Mouse (Mus musculus): ENCODE data around the gene Cfap57.

Cfap57 gene

DNA sequence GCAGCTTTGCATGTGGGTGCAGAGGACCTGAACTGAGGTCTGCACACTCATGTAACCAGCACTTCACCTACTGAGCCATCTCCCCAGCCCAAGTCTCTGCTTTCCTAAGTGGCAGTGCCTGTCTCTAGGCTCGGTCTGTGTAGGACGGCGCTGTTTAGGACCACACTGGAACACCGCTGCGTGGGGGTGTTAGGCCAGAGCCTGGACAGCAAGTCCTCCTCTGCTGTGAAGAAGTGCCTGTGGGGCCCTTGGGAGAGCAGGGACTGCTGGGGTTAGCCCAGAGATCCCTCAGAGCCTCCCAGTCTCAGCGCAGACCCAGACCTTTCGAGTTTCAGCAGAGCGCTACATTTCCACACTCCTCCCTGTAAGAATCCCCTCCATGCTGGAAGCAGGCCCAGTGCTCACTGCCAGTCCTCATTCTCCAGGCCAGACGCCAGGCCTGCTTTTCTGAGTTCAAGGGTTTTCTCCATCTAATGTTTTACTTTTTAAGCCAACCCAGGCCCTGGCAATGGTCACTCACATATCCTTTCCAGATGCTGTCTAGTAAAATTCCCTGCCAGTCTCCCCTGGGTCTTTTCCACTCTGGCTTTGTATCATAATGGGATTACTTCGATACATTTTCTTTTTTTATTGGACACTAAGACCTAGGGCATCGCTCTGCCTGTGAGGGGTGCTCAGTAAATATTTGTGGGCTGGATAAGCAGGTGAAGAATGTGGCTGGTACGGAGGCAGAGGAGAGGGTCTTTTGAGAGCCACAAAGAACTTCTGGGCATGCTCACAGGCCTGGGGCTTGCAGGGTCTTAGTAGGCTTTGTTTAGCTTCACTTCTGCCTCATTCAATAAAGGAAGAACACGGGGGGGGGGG lies 56.3 kb downstream of the Cfap57 start:
- DNase-seq, result no peak

DNA sequence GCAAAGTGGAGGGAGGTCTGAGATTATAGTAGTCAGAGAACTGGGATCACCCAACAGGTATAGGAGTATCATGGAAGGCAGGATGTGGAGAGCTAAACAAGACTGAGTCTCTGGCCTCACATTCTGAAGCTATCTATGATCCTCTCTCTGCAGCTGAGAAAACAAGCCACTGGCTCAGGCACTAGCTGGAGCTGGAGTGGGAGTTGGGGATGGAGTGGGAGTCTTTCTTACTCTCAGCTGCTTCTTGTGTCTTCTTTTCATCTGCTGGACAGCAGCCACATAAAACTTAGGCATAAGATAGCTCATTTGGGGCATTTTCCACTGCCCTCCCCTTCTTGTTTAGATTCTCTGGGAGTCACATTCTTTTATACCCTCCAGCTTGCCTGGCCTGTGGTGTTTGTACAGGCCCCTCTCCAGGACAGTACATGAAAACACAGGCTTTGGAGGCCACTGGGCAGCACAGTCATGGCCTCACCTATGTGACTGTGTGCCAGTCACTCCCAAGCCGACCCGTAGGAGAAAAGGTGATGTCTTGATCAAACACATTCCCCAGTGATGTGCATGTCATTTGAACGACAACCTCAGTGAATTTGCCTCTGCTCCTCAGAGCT lies 67.4 kb downstream of the Cfap57 start:
- DNase-seq, result no peak

DNA sequence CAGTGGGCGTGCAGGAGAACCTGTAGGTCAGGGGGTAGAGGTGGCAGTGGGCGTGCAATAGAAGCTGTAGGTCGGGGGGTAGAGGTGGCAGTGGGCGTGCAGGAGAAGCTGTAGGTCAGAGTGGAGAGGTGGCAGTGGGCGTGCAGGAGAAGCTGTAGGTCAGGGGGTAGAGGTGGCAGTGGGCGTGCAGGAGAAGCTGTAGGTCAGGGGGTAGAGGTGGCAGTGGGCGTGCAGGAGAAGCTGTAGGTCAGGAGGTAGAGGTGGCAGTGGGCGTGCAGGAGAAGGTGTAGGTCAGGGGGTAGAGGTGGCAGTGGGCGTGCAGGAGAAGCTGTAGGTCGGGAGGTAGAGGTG lies 72.5 kb downstream of the Cfap57 start:
- DNase-seq, result peak; percentile 26

DNA sequence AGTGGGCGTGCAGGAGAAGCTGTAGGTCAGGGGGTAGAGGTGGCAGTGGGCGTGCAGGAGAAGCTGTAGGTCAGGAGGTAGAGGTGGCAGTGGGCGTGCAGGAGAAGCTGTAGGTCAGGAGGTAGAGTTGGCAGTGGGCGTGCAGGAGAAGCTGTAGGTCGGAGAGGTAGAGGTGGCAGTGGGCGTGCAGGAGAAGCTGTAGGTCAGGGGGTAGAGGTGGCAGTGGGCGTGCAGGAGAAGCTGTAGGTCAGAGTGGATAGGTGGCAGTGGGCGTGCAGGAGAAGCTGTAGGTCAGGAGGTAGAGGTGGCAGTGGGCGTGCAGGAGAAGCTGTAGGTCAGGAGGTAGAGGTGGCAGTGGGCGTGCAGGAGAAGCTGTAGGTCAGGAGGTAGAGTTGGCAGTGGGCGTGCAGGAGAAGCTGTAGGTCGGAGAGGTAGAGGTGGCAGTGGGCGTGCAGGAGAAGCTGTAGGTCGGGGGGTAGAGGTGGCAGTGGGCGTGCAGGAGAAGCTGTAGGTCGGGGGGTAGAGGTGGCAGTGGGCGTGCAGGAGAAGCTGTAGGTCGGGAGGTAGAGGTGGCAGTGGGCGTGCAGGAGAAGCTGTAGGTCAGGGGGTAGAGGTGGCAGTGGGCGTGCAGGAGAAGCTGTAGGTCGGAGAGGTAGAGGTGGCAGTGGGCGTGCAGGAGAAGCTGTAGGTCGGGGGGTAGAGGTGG lies 73.0 kb downstream of the Cfap57 start:
- DNase-seq, result peak; percentile 56

- no peak for DNase-seq
Measured at GRCm38 (mm10) chr4:118544441-118545127, 76.0 kb downstream of the Cfap57 start.

GRCm38 (mm10) chr4:118543592-118544260 lies 76.9 kb downstream of the Cfap57 start, which contains the start of gene Tmem125:
Gene Tmem125, minus strand, starts transcription at chr4:118544044.
- peak; percentile 76 for DNase-seq

DNA sequence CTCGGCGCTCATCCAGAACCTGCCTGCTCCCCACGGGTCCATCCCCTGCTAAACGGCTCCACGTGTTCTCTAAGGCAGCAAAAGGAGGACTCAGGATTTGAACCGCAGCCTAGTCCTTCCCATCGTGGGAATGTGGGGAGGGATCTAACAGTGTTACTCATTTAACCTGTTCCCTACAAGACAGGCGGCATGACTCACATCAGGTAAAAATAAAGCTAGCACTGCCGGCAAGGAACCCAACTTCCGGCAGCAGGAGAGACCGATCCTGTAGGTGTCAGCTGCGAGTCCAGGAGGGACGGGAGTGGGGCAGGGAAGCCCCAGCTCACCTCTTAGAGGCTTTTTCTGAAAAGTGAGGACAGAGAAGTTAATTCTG lies 77.4 kb downstream of the Cfap57 start:
- DNase-seq, result peak; percentile 34

DNA sequence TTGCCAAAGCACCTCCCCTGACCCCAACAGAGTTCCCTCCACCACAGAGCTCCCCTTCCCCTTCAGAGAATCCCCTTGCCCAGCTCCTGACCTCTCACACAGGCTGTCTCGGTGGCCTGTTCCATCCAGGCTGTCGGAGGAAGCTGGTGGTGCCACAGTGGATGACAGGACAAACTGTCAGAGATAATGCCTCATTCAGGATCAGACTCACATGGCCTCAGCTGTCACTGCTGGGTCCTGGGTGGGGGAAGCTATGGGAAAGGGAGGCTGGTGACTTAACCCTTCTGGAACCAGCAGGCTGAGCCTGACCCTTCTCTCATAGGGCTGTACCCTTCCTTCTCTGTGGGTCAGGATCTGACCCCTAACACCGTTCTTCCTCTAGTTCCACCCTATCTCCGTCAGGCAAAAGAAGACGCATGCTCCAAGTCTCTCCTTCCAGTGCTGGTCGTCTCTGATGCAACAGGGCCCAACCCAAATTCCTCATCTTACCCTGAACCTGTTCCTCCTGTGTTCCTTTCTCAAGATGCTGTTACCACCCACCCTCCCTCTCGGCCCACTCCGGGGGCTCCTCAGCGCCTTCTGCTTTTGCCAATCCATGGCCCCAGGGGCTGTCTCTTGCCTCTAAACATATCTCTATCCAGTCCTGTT lies 77.9 kb downstream of the Cfap57 start:
- DNase-seq, result no peak

GRCm38 (mm10) chr4:118539904-118540303 lies 80.7 kb downstream of the Cfap57 start:
- no peak for DNase-seq

GRCm38 (mm10) chr4:118537801-118538200 lies 82.8 kb downstream of the Cfap57 start:
- no peak for DNase-seq

DNA sequence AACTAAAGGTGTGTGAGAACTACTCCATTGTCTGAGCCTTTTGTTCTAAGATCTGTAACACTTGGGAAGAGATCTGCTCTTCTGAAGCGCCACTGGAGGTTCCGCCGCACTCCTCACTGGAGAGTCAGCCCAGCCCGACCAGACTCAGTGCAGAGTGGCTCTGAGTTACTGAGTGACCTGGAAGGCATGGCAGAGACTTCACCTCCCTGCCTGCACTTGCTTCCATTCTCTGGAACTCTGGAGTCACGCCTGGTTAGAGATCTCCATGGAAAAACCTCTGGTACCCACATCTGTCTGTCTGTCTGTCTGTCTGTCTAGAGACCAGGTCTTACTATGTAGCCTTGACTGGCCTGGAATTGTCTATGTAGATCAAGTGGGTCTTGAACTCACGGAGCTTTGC lies 85.0 kb downstream of the Cfap57 start:
- no peak for DNase-seq

GRCm38 (mm10) chr4:118533605-118534004 lies 87.0 kb downstream of the Cfap57 start:
- no peak for DNase-seq

DNA sequence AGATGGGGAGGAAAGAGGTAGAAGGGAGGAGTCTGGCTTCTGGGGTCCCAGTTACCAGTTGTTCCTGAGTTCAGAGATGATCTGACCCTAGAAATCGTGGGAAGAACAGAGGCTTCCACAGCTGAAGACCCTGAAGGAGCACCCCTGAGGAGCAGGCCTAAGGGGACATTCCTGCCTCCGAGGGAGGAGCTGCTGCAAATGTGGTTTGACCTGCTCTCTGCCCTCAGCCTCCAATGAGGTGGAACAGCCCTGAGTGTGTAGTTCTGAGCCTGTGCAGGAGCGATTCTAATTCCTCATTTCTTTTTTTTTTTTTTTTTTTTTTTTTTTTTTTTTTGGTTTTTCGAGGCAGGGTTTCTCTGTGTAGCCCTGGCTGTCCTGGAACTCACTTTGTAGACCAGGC lies 87.4 kb downstream of the Cfap57 start:
- no peak for DNase-seq

- no peak for DNase-seq
Measured at GRCm38 (mm10) chr4:118532663-118533062, 87.9 kb downstream of the Cfap57 start.

GRCm38 (mm10) chr4:118527720-118528119 lies 92.9 kb downstream of the Cfap57 start:
- DNase-seq, result no peak

- DNase-seq, result no peak
Measured at GRCm38 (mm10) chr4:118527335-118527681, 93.3 kb downstream of the Cfap57 start.

GRCm38 (mm10) chr4:118526408-118527334 lies 93.9 kb downstream of the Cfap57 start, which contains the start of gene 2610528J11Rik:
Gene 2610528J11Rik, plus strand, starts transcription at chr4:118526999.
- peak; percentile 38 for DNase-seq

DNA sequence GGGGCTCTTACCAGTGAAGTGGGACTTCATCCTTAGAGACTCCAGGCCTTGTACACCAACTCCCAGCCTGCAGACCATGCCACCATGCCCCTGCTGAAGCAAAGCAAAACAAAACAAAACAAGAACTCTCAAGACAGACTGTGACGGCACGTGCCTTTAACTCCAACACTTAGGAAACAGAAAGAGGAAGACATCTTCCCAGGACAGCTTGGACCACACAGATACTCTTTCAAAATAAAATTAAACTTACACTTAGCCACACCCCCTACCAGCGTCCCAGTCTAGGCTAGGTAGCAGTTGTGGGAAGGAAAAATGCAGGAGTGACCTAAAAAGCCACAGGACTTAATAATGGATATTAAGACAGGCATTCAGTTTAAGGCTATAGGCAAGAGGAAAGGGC lies 94.8 kb downstream of the Cfap57 start:
- DNase-seq, result no peak

DNA sequence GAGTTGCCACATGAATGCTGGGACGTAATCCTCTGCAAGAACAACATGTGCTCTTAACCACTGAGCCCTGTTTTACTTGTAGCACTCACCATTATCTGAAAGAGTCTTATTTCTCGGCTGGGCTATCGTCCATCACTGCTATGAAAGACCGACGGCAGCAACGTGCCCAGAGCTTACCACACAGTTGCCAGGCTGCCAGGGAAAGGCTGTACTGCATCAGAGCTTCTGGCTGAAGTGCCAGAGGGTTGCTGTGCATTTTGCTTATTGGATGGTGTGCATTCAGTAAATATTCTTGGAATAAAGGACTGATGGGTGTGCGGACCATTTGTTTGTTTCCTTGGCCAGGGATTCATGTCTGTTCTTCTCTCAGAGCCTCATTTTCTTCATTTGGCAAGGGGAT lies 96.6 kb downstream of the Cfap57 start:
- no peak for DNase-seq

DNA sequence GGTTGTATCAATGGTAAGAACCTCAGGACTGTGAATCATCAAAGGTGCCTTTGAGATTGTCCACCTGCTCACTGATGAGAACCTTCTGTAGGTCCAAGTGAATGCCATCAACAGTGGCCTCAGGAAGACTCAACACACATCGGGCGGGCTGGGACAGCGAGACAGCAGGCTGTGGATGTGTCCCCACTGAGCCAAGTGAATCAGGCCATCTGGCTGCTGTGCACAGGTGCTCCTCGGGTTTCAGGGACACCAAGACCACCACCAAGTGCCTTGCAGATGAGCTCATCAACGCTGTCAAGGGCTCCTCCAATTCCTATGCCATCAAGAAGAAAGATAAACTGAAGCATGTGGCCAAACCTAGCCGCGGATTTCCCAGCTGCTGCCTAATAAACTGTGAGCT lies 98.3 kb downstream of the Cfap57 start:
- no peak for DNase-seq

- DNase-seq, result no peak
Measured at GRCm38 (mm10) chr4:118518208-118518607, 102.4 kb downstream of the Cfap57 start.
